Mouse (Mus musculus) E14TG2a.4 (cell line): ENCODE data around the gene Eri2.

ENCODE experiments used
- CTCF ChIP-seq: conservative IDR thresholded peaks from 2 replicates; pipeline ENCODE4 v1.5.1; 2014; ENCODE audit warnings: low read length
- NANOG ChIP-seq: IDR thresholded peaks from 2 replicates; pipeline ENCODE4 v1.6.1; 2014; ENCODE audit warnings: borderline replicate concordance, low read length, mixed read lengths

GRCm38 (mm10) chr7:119793586-119794250 is at the start of gene Eri2, which contains the start of gene Rexo5:
- no peak for TF ChIP-seq CTCF
- no peak for TF ChIP-seq NANOG
